Mouse (Mus musculus) kidney, adult 2 months (tissue): ENCODE results near the gene Adcy5.

Experiments used
- CTCF ChIP-seq: fragments of 200-500 bp; conservative IDR thresholded peaks from 2 replicates; pipeline ENCODE4 v1.5.1; 2011; ENCODE audit warnings: low read depth, mild to moderate bottlenecking, control low read depth, low read length, moderate library complexity, mixed read lengths; ENCODE audit not compliant: insufficient read depth, insufficient read length
- POLR2A ChIP-seq: fragments of 200-500 bp; IDR thresholded peaks from one replicate; pipeline ENCODE4 v1.6.1; 2011; ENCODE audit warnings: low read depth, low read length, control low read depth

GRCm38 (mm10) chr16:35223930-35224329, 69.3 kb downstream of the Adcy5 start:
- TF ChIP-seq CTCF, result no peak
- TF ChIP-seq POLR2A, result no peak
